Mouse (Mus musculus) retina, adult 2 months (tissue): ENCODE measurements around the gene Trim41.
"Not testable (repeated sequence)": the region's sequence is repeated elsewhere in the genome, so short reads cannot be mapped to it uniquely, and the experiment has no call there.

Source experiments
- DNase-seq: peaks from one replicate; pipeline ENCODE4 v3.0.0-alpha.2; 2012; ENCODE audit warnings: low read depth, low spot score

Trim41 gene

GRCm38 (mm10) chr11:48837310-48838180 lies 20.4 kb upstream of the Trim41 start:
- no peak for DNase-seq

- no peak for DNase-seq
These were observed 19.8 kb upstream of the Trim41 start for GRCm38 (mm10) chr11:48836990-48837309.

GRCm38 (mm10) chr11:48835923-48836322 lies 18.8 kb upstream of the Trim41 start:
- DNase-seq, result no peak

GRCm38 (mm10) chr11:48833731-48834639 lies 16.8 kb upstream of the Trim41 start:
- DNase-seq, result no peak

- DNase-seq, result no peak
These were observed 16.1 kb upstream of the Trim41 start for GRCm38 (mm10) chr11:48833078-48833730.

- no peak for DNase-seq
These were observed 14.1 kb upstream of the Trim41 start for GRCm38 (mm10) chr11:48831273-48831672.

- DNase-seq, result no peak
These were observed 13.1 kb upstream of the Trim41 start for GRCm38 (mm10) chr11:48830279-48830678.

GRCm38 (mm10) chr11:48827926-48828325 lies 10.8 kb upstream of the Trim41 start:
- DNase-seq, result no peak

GRCm38 (mm10) chr11:48826752-48827096 lies 9.6 kb upstream of the Trim41 start:
- DNase-seq, result no peak

GRCm38 (mm10) chr11:48825979-48826751 lies 9.0 kb upstream of the Trim41 start, which contains the start of the genes Trim7 and Gm12184:
TSS of gene Trim7 (plus strand) at chr11:48826140.
TSS of gene Gm12184 (minus strand) at chr11:48826655.
- DNase-seq, result not testable (repeated sequence)

GRCm38 (mm10) chr11:48824311-48824830 lies 7.2 kb upstream of the Trim41 start:
- DNase-seq, result no peak

- DNase-seq, result no peak
These were observed 6.4 kb upstream of the Trim41 start for GRCm38 (mm10) chr11:48823536-48823972.

GRCm38 (mm10) chr11:48822768-48823512 lies 5.8 kb upstream of the Trim41 start:
- no peak for DNase-seq

GRCm38 (mm10) chr11:48821299-48821698 lies 4.1 kb upstream of the Trim41 start:
- DNase-seq, result not testable (repeated sequence)

- no peak for DNase-seq
These were observed 3.1 kb upstream of the Trim41 start for GRCm38 (mm10) chr11:48820308-48820674.

- DNase-seq, result no peak
These were observed 2.6 kb upstream of the Trim41 start for GRCm38 (mm10) chr11:48819614-48820307.

GRCm38 (mm10) chr11:48818346-48818745 lies 1.2 kb upstream of the Trim41 start:
- DNase-seq, result peak; percentile 83

- no peak for DNase-seq
These were observed 641 bp upstream of the Trim41 start for GRCm38 (mm10) chr11:48817794-48818193.

GRCm38 (mm10) chr11:48816281-48816781 lies 822 bp downstream of the Trim41 start:
- DNase-seq, result no peak
